Mouse (Mus musculus): ENCODE measurements around the gene Palm2.

Palm2 gene

DNA sequence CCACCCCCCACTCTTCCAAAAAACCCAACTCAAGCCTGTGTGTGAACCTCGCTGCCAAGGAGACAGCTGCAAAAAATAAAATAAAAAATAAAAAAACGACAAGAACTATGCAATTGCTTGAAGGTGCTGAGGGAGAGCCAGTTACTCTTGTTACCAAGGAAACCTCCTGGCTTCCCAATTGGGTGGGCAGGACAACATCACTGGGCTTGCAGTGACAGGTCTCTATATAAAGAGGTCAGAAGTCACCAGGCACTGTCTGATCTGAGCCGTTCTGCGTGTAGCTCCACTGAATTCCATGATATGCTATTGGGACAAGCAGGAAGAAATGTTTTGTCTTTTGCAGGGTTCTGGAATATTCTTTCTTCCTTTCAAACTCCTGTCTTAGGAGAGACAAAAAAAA lies 282.7 kb downstream of the Palm2 start:
- DNase-seq = no peak

DNA sequence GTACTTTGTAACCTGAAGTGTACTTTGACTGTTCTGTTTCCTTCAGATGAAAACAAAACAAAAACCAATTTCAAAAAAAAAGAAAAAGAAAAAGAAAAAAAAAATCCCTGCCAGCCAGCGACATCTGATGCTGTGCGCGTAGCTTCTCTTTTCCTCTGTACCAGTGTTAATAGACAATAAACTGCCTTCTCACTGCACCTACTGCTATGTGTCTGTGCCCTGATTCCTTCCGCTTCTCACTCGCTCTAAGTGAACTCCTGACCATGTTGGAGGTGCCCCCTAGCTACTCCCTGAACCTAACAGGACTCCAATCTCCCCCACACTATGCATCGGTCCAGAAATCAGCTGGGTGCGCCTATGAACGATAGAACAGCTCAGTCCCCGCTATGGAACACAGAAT lies 283.3 kb downstream of the Palm2 start, which contains the start of gene Akap2:
Akap2 (plus strand) TSS at position 304 of the 400 bp plus-strand sequence.
- DNase-seq = no peak

DNA sequence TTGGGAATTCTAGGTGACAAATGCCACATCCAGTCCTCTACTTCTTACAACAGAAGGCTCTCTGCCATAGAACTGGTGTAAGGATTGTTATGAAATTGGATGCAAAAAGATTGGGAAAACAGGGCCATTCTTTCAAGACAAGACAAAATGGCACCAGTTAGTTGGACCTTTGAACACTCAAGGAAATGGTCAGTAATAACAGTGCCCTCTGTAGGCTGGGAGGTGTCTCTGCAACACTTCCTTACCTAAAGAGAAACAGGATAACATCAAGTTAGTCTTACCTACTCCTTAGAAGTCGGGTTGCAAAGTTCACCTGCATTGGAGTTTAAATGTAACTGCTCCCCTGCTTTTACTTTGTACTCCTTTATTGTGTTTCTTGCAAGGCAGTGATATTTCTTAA lies 285.3 kb downstream of the Palm2 start:
- no peak for DNase-seq

DNA sequence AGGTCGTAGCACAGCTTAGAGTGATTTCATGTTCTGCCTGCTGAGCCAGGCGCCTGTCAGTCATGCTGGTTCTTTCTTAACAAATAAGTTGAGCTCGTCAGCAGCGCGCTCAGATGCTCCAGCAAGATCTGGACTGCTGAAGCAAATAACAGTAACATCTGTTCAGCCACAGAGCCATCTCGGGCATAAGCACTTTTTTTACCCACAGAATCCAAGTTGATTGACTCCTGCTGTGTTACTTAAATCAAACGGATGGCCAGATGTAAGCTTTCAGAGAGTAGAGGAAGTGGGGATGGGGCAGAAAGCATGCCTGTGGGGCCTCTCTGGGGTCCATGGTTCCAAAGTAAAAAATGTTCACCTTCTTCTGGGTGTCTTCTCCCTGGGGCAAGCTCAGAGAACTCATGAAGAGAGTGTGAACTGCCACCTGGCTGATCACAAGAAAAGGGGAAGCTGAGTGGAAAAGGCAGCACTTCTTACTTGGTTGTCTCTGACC lies 286.9 kb downstream of the Palm2 start:
- no peak for DNase-seq

DNA sequence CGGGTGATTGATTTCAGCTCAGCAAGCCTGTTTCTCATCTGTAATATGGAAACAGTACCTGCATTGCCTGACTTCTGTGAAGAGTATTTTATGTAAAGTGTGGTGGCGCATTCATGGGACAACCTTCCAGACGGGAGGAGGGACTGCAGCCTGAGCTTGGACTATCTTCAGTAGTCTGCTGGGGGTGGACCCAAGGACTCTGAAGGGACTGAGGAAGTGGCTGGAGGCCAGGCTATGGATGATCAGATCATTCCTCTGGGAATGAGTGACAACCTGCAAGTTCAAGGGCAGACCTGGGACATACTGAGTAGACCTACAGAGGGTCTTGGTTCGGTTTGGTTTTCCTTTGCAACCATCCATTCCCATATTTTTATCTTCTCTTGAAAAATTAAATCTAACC lies 288.2 kb downstream of the Palm2 start:
- no peak for DNase-seq

DNA sequence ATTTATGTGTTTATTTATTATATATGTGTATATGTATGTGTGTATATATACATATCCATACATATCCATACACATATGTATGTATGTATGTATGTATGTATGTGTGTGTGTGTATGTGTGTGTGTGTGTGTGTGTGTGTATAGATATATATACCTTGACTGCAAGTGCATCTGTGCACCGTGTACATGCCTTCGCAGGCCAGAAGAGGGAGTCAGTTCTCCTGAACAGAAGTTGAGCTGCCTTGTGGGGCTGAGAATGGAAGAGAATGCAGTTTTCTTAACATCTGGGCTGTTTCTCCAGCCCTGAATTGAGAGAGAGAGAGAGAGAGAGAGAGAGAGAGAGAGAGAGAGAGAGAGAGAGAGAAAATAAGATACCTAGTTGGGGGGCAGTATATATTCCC lies 289.6 kb downstream of the Palm2 start:
- DNase-seq = no peak

DNA sequence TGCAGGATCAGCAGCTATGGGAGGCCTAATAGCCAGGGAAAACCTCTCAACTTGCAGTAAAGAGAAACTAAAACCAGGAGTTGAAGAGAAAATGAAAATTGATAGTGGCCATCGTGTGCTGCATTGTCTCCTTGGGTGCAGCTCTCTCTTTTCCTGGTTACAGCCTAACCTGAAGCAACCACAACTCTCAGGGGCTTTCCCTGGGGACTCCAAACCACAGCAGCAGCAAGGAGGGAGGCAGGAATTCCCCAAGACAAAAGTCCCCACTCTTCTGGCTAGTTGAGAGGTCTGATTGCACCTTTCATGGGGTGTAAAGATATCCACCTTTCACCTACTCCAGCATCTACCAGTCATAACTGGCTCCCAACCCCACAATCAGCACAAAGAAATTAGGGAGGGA lies 291.5 kb downstream of the Palm2 start:
- DNase-seq = no peak

DNA sequence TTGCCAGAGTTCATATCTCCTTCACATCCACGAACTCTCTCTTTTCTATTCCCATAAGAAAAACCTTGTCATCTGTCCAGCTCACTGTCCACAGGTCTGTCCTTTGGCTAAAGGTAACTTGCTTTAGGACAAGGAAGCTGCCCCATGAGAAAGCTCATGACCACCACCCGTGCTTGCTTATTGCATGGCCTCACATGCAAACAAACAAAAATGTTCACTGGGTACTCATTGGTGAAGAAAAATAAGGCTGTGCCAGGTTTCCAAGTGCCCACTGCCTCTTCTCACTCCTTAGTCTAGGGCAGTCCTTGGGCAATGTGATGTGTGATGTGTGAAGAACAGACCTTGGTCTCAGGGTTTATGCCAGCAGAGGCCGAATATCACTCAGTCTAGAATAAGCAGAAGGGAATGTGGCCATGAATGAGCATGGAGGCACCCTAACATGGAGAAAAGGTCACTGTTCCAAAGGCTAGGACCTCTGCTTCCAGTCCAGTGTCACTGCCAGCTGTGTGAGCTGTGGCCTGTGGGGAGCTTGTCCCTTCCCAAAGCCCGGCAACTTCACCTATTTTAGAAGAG lies 294.6 kb downstream of the Palm2 start:
- no peak for DNase-seq

DNA sequence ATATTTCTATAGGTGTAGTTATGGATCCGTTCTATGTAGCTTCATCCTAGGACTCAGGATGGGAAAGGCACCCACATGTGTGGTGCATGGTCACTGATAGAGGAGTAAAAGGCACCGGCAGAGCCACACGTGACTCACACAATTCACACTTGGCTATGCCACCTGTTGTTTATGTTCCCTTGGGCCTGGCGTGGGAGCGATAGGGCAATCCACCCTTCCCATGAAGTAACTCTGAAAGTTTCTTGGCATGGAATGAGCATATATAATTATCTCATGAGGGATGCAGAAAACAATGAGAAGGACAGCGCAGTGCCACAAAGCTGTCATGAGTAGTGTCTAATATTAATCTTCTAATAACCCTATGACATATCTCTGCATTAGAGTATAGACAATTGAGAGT lies 296.0 kb downstream of the Palm2 start:
- no peak for DNase-seq

DNA sequence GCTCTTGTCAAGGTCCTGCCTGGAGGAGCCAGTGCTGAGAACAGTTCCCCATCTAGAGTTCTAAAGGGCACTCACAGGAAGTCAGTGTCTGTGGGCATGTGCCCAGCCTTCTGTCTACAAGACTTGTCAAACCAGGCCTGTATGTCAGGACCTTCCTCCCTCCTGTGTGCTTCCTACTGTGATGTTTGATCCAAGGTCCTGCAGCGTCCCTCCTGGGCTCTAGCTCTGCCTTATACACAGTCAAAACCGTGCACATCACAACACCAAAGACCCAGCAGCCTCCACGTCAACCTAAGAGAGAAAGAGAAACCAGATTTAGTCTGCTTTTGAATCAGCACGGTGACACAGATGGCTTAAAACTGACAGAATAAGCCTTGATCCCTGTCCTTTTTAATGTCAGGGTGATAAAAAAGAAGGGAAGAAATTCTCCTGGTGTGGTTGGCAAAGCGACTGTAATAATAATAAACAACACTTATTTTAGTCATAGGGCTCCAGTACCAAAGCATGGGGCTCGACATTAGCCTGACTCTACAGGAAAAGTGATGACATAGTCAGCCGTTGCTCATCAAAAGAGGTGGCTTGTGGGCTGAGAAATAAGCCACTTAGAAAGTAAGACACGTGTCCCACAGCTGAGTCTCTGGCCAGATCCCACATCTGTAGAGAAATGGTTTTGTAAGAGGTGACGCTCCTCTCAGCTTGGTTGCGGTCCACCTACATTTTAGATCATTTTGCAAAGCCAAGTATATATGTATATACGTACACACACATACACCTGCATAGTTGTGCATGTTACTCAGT lies 297.0 kb downstream of the Palm2 start:
- no peak for DNase-seq

DNA sequence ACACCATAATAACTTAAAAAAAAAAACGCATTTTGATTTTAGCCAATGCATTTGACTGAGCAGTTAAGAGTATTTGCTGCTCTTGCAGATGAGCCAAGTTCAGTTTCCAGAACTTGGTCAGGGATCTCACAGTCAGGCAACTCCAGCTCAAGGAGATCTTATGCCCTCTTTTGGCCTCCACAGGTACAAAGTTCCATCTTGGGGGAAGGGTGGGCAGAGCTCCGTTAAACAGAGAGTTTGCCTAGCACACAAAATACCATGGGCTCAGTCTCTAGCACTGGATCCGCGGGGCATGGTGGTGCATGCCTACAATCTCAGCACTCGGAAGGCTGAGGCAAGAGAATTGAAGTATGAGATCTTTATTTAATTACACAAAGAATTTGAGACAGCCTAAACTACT lies 298.3 kb downstream of the Palm2 start:
- DNase-seq = no peak

DNA sequence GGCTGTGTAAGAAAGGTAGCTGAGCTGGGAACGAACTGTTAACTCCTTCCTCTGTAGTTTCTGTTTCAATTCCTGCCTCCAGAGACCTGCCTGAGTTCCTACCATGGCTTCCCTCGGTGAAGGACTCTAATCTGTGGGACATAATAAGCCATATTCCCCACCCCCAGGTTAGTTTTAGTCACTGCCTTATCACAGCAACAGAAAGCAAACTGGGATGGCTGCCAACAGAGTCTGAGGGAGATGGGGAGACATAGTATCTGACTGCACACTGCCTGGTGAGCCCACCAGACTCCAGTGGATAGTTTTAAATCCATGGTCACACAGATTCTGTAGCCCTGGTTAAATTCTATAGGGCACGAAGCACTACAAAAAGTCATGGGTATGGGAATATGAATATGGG lies 299.4 kb downstream of the Palm2 start:
- peak; percentile 14 to 19 for DNase-seq

DNA sequence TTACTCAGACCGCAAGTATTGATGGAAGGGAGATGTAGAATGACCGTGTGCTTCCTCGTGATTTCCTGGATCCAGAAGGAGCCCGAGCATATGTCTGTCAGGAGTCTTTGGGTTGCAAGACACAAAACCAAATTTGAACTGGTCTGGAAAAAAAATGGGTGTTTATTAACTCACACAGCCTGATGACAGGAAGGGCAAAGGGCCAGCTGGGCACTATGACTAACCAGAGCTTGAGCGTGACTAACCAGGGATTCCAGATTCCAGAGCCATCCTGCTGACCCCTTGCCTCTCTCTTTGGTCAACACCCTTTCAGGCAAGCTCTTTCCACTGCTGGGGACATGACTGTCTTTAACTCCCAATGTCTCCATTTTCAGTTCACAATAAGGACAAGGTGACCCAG lies 301.4 kb downstream of the Palm2 start:
- no peak for DNase-seq

DNA sequence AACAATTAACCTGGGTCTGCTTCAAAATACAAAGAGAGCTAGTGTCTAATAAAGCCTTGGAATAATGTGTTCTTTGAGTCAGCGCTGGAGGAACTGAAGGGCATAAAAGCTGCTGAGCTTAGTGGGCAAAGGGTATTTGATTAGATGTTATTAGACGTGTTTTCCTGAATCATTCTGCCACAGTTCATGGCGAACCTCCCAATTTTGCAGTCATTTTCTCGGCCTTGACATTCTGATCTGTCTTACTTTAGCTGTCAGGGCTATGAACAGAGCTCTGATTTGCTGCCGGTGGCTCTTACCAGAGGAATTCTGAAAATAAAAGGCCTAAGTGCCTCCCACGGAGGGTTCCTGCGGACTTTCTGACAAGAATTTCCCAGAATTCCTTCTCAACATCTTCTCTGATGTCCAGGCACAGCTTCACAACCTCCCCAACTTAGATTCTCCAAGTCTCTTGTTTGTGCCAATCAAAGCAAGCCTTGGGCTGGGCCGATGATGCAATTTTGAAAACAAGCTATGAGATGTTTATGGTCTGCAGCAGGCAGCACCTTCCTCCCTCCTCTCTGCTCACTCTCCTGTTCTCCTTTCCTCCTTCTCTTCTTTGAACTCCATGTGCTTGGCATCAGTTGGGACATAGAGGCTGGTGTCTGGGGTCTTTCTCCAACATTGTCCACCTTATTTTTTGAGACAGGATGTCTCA lies 305.0 kb downstream of the Palm2 start:
- no peak for DNase-seq

DNA sequence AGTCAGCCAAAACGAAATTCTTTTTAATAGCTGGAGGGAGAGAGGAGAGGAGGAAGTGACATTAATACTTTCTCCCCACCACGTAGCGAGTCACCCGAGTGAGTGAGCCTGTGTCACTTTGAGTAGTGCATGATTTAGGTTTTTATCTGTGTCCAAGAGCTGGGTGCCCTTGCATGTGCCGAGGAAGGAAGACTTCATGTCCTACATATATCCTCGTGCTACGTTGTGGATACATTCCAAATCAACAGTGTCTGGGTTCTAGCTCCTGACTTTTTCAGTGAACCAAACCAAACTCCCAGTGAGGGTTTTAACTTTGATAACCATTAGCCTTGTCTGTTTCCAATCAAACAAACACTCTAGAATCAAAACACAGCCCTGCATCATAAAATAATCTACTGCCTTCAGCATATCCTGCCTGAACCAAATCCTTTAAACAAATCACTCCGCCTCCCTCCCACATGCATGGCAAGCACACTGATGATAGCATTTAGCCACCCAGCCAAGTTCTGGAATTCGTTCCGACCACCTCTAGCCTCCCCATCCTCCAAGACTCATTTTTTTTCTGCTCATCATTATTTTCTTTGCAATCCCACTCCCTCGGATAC lies 309.4 kb downstream of the Palm2 start:
- no peak for DNase-seq

DNA sequence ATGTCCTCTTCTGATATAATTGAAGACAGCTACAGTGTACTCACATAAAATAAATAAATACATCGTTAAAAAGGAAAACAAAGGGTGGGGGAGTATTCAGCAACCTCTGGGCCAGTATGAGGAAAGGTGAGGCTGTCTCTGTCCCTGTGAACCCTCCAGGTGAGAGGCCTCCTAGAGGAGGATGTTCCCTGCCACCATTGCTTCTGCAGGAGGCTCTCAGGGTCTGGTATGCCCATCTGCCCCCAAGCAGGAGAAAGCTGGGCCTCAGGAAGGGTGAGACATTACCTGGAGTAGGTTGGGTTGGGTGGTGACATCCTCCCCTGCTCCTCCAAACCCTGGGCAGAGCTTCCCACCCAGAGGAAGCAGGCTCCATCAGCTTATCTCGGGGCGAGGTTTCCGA lies 316.6 kb downstream of the Palm2 start:
- no peak for DNase-seq

DNA sequence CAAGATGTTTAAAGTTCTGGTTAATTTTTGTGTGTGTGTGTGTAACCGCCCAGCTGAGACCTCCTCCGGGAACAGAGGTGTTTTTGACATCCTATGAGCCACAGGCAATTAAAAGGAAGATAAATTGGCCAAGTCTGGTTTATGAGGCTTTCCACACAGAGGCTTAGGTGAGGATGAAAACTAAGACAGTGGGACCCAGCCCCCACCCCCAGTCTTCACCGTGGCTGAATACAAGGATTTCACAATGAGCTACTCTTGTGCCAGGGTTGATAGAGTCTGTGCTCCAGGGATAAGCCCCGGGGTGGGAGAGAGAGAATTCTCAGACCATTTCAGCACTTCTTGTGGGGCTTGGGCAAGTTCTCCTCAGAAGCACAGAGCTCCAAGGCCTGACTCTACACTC lies 317.0 kb downstream of the Palm2 start:
- no peak for DNase-seq

DNA sequence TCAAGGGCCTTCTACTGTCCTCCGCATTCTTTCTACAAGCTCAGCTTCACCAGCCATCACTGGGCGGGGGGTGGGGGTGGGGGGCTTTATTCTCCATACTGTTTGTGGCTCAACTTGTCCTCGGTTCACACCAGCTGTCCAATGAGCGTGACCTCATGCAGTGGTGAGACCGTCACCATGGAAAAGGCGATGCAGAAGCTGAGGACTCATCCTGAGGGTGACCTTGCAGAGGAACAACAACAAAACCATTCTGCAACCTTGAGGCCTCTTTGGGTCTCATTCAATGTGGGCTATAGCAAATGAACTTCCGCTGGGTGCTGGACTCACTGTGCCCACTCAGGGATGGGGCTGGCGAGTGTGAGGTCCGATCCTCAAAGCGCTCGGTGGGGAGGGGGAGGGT lies 317.5 kb downstream of the Palm2 start:
- no peak for DNase-seq

DNA sequence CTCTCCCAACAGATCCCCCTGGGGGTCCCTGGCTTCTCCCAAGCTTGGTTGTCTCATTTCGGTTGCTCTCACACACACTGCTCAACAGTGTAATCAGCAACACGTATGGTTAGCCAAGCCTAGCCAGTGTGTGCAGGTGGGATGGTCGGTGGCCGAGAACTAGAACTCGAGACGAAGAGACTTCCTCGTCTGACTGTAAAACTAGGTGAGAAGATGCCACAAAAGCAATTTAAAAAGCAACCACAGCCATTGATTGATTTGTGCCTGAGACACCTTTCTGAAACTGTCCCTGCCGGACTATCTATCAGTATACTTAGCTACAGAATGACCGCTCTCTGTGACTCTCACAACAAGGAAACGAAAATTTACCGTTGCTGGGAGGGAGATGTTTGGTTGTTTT lies 321.0 kb downstream of the Palm2 start:
- DNase-seq = no peak

DNA sequence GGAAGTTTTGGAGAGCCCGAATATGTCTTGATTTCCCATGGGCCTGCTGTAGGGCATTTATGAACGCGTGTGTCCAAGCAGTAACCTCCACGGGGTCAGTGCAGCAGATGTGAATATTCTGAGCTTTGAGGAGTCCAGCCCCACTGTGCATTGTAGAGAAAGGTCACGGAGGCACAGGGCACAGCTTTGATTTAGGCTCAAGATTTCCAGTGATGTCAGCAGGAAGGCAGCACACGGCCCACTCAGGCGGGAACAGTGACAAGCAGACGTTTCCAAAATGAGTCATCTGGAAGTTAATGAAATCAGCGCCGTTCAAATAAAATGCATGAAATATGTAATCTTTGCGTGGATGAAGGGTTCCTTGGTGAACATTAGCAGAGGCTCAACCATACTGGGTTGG lies 323.9 kb downstream of the Palm2 start:
- no peak for DNase-seq
